Mouse (Mus musculus) CH12.LX (cell line): ENCODE data around the gene Cbx2. TPM values are rescaled to one million over a fixed set of nuclear protein-coding genes. Genes with fewer than 3 reads are reported as not detected.

Experiments used
- DNase-seq: peaks from one replicate; pipeline ENCODE4 v3.0.0-alpha.2; 2013; ENCODE audit errors: extremely low read depth
- H3K27ac ChIP-seq: 2 replicates; pipeline ENCODE4 v1.5.1; 2012; ENCODE audit warnings: low read depth, mild to moderate bottlenecking, control low read depth, moderate library complexity; ENCODE audit not compliant: insufficient read depth
- H3K27me3 ChIP-seq: replicated peaks from 2 replicates; pipeline ENCODE3; 2012; ENCODE audit warnings: inconsistent platforms
- H3K36me3 ChIP-seq, 2 experiments: replicated peaks in 1 of 2; 2 replicates each; pipeline versions ENCODE3 to v1.6.1; 2012; ENCODE audit warnings: inconsistent platforms in 1 of 2, low read length in 1 of 2, mild to moderate bottlenecking in 1 of 2, mixed read lengths in 1 of 2, moderate library complexity in 1 of 2; ENCODE audit not compliant: control insufficient read depth in 1 of 2, insufficient read depth in 1 of 2
- H3K4me1 ChIP-seq, 2 experiments: 2 replicates each; pipeline ENCODE4 v1.6.1; 2012; ENCODE audit warnings: inconsistent platforms in 1 of 2, moderate library complexity in 1 of 2; ENCODE audit not compliant: insufficient read depth in 2 of 2, control insufficient read depth in 1 of 2
- H3K4me2 ChIP-seq: 2 replicates; pipeline ENCODE4 v1.6.1; 2012; ENCODE audit warnings: low read depth, mild to moderate bottlenecking, control low read depth; ENCODE audit not compliant: poor library complexity, insufficient read depth, severe bottlenecking
- H3K4me3 ChIP-seq, 3 experiments: fragments of 150-350 bp in 1 of 3; sonication (generic) in 1 of 3; replicated peaks in 1 of 3; 2 replicates each; pipeline versions ENCODE3 to v1.5.1; 2011 to 2012; ENCODE audit warnings: low read depth in 2 of 3, low read length in 2 of 3, mild to moderate bottlenecking in 2 of 3, moderate library complexity in 2 of 3, control low read depth in 1 of 3, improper control_type of control experiment in 1 of 3, inconsistent platforms in 1 of 3, mixed read lengths in 1 of 3; ENCODE audit not compliant: poor library complexity in 1 of 3
- H3K79me2 ChIP-seq: replicated peaks from 2 replicates; pipeline ENCODE4 v1.6.1; 2012; ENCODE audit warnings: mild to moderate bottlenecking, moderate library complexity; ENCODE audit not compliant: control insufficient read depth, poor library complexity, insufficient read depth, severe bottlenecking; ENCODE audit errors: extremely low read depth
- H3K9ac ChIP-seq: 2 replicates; pipeline ENCODE4 v1.6.1; 2012; ENCODE audit warnings: low read depth, mild to moderate bottlenecking, control low read depth, moderate library complexity; ENCODE audit not compliant: insufficient read depth
- H3K9me3 ChIP-seq: replicated peaks from 2 replicates; pipeline ENCODE3; 2012; ENCODE audit warnings: low read length, inconsistent platforms, mixed read lengths
- CHD1 ChIP-seq: IDR thresholded peaks from 2 replicates; pipeline ENCODE4 v1.6.1; 2012; ENCODE audit warnings: low read depth, low read length, improper control_type of control experiment, inconsistent platforms
- CTCF ChIP-seq, 2 experiments: IDR thresholded peaks in 1 of 2; conservative IDR thresholded peaks in 1 of 2; 2 replicates each; pipeline ENCODE4 v1.5.1; 2011 to 2012; ENCODE audit warnings: low read depth in 2 of 2, low read length in 2 of 2, improper control_type of control experiment in 1 of 2, inconsistent platforms in 1 of 2, mild to moderate bottlenecking in 1 of 2, moderate library complexity in 1 of 2
- ELF1 ChIP-seq: IDR thresholded peaks from 2 replicates; pipeline ENCODE4 v1.6.1; 2014; ENCODE audit warnings: low read depth, mild to moderate bottlenecking, inconsistent platforms, low read length, improper control_type of control experiment
- EP300 ChIP-seq: IDR thresholded peaks from 2 replicates; pipeline ENCODE4 v1.6.1; 2011; ENCODE audit warnings: low read length, improper control_type of control experiment
- GABPA ChIP-seq: IDR thresholded peaks from 2 replicates; pipeline ENCODE4 v1.6.1; 2012; ENCODE audit warnings: low read depth, low read length, improper control_type of control experiment, inconsistent platforms; ENCODE audit not compliant: insufficient replicate concordance
- IRF4 ChIP-seq: IDR thresholded peaks from 2 replicates; pipeline ENCODE4 v1.6.1; 2014; ENCODE audit warnings: low read depth, mild to moderate bottlenecking, inconsistent platforms, low read length, improper control_type of control experiment
- JUN ChIP-seq: IDR thresholded peaks from 2 replicates; pipeline ENCODE4 v1.6.1; 2011; ENCODE audit warnings: low read depth, mild to moderate bottlenecking, low read length, improper control_type of control experiment, moderate library complexity; ENCODE audit not compliant: insufficient read depth
- JUND ChIP-seq: conservative IDR thresholded peaks from 2 replicates; pipeline ENCODE4 v1.6.1; 2011; ENCODE audit warnings: low read depth, low read length, improper control_type of control experiment
- MAZ ChIP-seq: IDR thresholded peaks from 2 replicates; pipeline ENCODE4 v1.6.1; 2012; ENCODE audit warnings: low read depth, mild to moderate bottlenecking, inconsistent platforms, low read length, improper control_type of control experiment, moderate library complexity
- MXI1 ChIP-seq: IDR thresholded peaks from 2 replicates; pipeline ENCODE4 v1.6.1; 2011; ENCODE audit warnings: mild to moderate bottlenecking, low read depth, low read length, improper control_type of control experiment
- PAX5 ChIP-seq: IDR thresholded peaks from 2 replicates; pipeline ENCODE4 v1.6.1; 2012; ENCODE audit warnings: low read length, inconsistent platforms, mixed read lengths
- POLR2A ChIP-seq: IDR thresholded peaks from 2 replicates; pipeline ENCODE4 v1.6.1; 2011; ENCODE audit warnings: low read depth, mild to moderate bottlenecking, improper control_type of control experiment, low read length
- POLR2AphosphoS2 ChIP-seq: IDR thresholded peaks from 2 replicates; pipeline ENCODE4 v1.6.1; 2011; ENCODE audit warnings: low read depth, low read length, improper control_type of control experiment
- RAD21 ChIP-seq: IDR thresholded peaks from 2 replicates; pipeline ENCODE4 v1.6.1; 2011; ENCODE audit warnings: low read depth, mild to moderate bottlenecking, low read length, improper control_type of control experiment, moderate library complexity
- TBP ChIP-seq: conservative IDR thresholded peaks from 2 replicates; pipeline ENCODE4 v1.6.1; 2011; ENCODE audit warnings: low read depth, low read length, improper control_type of control experiment
- dilution Hi-C: fragments of 300-500 bp; cut with MboI; formaldehyde crosslinking; loops from 2 replicates; pipeline ENCODE4 v1.14.3; 2020; ENCODE audit warnings: low sequenced_read_pairs; ENCODE audit not compliant: extremely low pct_unique_long_range_greater_than_20kb, extremely low pct_ligation_motif_present
- in situ Hi-C: fragments of 300-500 bp; cut with MboI; formaldehyde crosslinking; loops from 3 replicates; pipeline ENCODE4 v1.14.3; 2019; ENCODE audit warnings: low sequenced_read_pairs, low pct_ligation_motif_present, low pct_unique_long_range_greater_than_20kb, mixed read lengths
- polyA plus RNA-seq: library from polyadenylated mRNA; unstranded; fragments of >175 nt; gene quantifications from 2 replicates; pipeline ENCODE4 v1.2.1, GENCODE M21; 2012; ENCODE audit warnings: low read depth; ENCODE audit not compliant: insufficient read length
- total RNA-seq, 2 experiments: library from RNA; depleted of rRNA; stranded (reverse); fragments of 300-350 nt in 1 of 2; fragments of >200 nt in 1 of 2; gene quantifications; 2 replicates each; pipeline ENCODE4 v1.2.3; 2012 to 2014

The Cbx2 gene
- total and polyA plus RNA-seq, 3 experiments: 2.8 to 15.5 (median 3.9) TPM

DNA sequence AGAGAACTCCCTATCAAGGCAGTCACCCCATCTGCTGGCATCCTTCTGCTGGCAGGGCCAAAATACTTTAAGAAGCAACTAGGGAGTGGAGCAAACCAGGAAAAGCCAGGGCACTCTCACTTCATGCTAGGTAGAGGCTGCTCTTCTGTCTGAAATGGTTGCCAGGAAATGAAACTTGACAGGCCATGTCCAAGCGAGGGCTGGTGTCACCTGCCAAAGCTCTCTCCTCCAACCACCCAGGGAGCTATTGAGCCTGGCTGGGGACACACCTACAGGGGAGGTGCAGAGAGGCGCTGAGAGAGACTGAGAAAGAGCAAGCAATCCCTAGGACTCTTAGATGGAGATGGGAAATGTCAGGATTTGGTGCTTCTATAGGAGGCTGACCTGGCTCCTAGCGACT, 36.5 kb downstream of the Cbx2 start:
- Histone ChIP-seq H3K27me3 (peaks cover 97% of the 10 kb centered on the region), H3K9ac (no peak overlapping the region), H3K4me3 (no peak overlapping the region), H3K79me2 (no peaks in the 10 kb centered on the region), H3K4me1 (peaks cover 15 to 31% of the 10 kb centered on the region in 2 experiments), H3K4me2 (no peak overlapping the region), H3K27ac (no peak overlapping the region), H3K9me3 (peaks cover 41% of the 10 kb centered on the region), H3K36me3 (no peaks in the 10 kb centered on the region)
- TF ChIP-seq RAD21 (no peak), MAZ (no peak), JUN (no peak), POLR2AphosphoS2 (no peak), IRF4 (no peak), EP300 (no peak), MXI1 (no peak), PAX5 (no peak), POLR2A (no peak), ELF1 (no peak), GABPA (no peak), CHD1 (no peak), JUND (no peak), CTCF (conservative IDR thresholded peaks at IDR 0.05 in 1 of 2, IDR thresholded peaks at IDR 0.05 in 1 of 2; ENCODE audit: low read depth in 2 of 2, low read length in 2 of 2) (no peak)
- in situ Hi-C loops: no loop called here
- no peak for DNase-seq
- dilution Hi-C loops: no loop called here

DNA sequence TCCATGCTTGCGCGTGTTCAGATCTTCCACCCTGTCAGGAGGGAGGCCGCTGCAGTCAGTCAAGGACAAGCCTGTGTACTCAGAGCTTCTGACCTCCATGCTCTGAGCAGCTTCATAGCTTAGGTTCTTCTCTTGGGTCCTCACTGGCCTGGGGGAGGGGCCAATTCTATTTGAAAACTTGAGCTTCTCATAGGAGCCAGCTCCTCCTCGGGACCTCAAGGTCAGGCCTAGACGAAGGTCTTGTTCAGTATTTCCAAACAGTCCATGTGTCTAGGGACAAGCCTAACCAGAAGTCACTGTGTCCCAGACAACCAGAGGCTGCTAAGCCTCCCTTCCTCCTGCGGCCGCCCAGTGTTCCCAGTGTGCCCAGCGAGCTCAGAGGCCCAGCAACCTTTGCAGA, 44.1 kb downstream of the Cbx2 start:
- dilution Hi-C loops: no loop called here
- H3K4me2 ChIP-seq: no peak overlapping the region
- no peaks in the 10 kb centered on the region for H3K79me2 ChIP-seq
- no peak overlapping the region for H3K4me3 ChIP-seq
- H3K9ac ChIP-seq: no peak overlapping the region
- H3K9me3 ChIP-seq: peaks cover 26% of the 10 kb centered on the region
- H3K27ac ChIP-seq: no peak overlapping the region
- H3K4me1 ChIP-seq: peaks cover 0 to 10% of the 10 kb centered on the region in 2 experiments; a peak in 2 of 4 replicates
- H3K36me3 ChIP-seq: no peaks in the 10 kb centered on the region
- in situ Hi-C loops: no loop called here
- TF ChIP-seq JUND (no peak), CTCF (conservative IDR thresholded peaks at IDR 0.05 in 1 of 2, IDR thresholded peaks at IDR 0.05 in 1 of 2; ENCODE audit: low read depth in 2 of 2, low read length in 2 of 2) (no peak), IRF4 (no peak), EP300 (no peak), TBP (no peak)
- no peak for DNase-seq
- peaks cover 88% of the 10 kb centered on the region for H3K27me3 ChIP-seq
